Mouse (Mus musculus) hindbrain, embryonic 11.5 days (tissue): Measurements from ENCODE around the gene Hoxa11. TPM values are rescaled to one million over a fixed set of nuclear protein-coding genes. Genes with fewer than 3 reads are reported as not detected.

Source experiments
- ATAC-seq: fragments of 200-750 bp; cut with Nextera tagmentation; 2 replicates; pipeline ENCODE4 v1.8.0; 2017; ENCODE audit warnings: mild to moderate bottlenecking, moderate TSS enrichment, moderate library complexity; ENCODE audit not compliant: low FRiP score
- DNase-seq: peaks from one replicate; pipeline ENCODE4 v3.0.0-alpha.2; 2015; ENCODE audit warnings: low spot score
- H3K27ac ChIP-seq: fragments of 300-500 bp; sonication (generic); 2 replicates; pipeline ENCODE4 v1.5.1; 2014; ENCODE audit warnings: mild to moderate bottlenecking, low read depth, low read length
- H3K27me3 ChIP-seq: fragments of 300-500 bp; sonication (generic); 2 replicates; pipeline ENCODE4 v1.6.1; 2014; ENCODE audit warnings: mild to moderate bottlenecking, low read length, moderate library complexity, mixed read lengths; ENCODE audit not compliant: control insufficient read depth, insufficient read depth
- H3K36me3 ChIP-seq: fragments of 300-500 bp; sonication (generic); 2 replicates; pipeline ENCODE4 v1.6.1; 2014; ENCODE audit warnings: mild to moderate bottlenecking, low read length, moderate library complexity, mixed read lengths; ENCODE audit not compliant: control insufficient read depth, insufficient read depth
- H3K4me1 ChIP-seq: fragments of 300-500 bp; sonication (generic); replicated peaks from 2 replicates; pipeline ENCODE4 v1.6.1; 2014; ENCODE audit warnings: low read length, mixed read lengths; ENCODE audit not compliant: control insufficient read depth, insufficient read depth
- H3K4me2 ChIP-seq: fragments of 300-500 bp; sonication (generic); replicated peaks from 2 replicates; pipeline ENCODE4 v1.6.1; 2014; ENCODE audit warnings: mild to moderate bottlenecking, low read depth, low read length
- H3K4me3 ChIP-seq: fragments of 300-500 bp; sonication (generic); 2 replicates; pipeline ENCODE4 v1.5.1; 2014; ENCODE audit warnings: low read depth, low read length
- H3K9ac ChIP-seq: fragments of 300-500 bp; sonication (generic); 2 replicates; pipeline ENCODE4 v1.6.1; 2014; ENCODE audit warnings: low read depth, low read length
- H3K9me3 ChIP-seq: fragments of 300-500 bp; sonication (generic); 2 replicates; pipeline ENCODE4 v1.6.1; 2016; ENCODE audit warnings: low read length; ENCODE audit not compliant: control insufficient read depth
- WGBS: fragments of 180-500 bp; shearing (Covaris S2); extraction: QIAGEN DNeasy Blood & Tissue Kit; methylation state at CpG from one replicate; pipeline ENCODE4 v1.1.7; 2014; 5-methylcytosine and 5-hydroxymethylcytosine counted together
- polyA plus RNA-seq: library from polyadenylated mRNA; unstranded; fragments of >200 nt; fragmentation: Nextera tagmentation; extraction: Ambion mirVana; gene quantifications from 2 replicates; pipeline ENCODE4 v1.2.1, GENCODE M21; 2014

Gene Hoxa11
- polyA plus RNA-seq, 1 experiment from 2014 or later: not detected

GRCm38 (mm10) chr6:52275563-52276280 is 30.1 kb upstream of the Hoxa11 start:
- ATAC-seq (no peak), DNase-seq (peak; percentile 39)
- 5% methylated on average over 8 of the region's 8 CpGs for WGBS
- peaks cover 73% of the 10 kb centered on the region for H3K27me3 ChIP-seq
- H3K4me3 ChIP-seq: no peak overlapping the region
- H3K36me3 ChIP-seq: no peaks in the 10 kb centered on the region
- H3K9me3 ChIP-seq: no peaks in the 10 kb centered on the region
- no peak overlapping the region for H3K9ac ChIP-seq
- H3K27ac ChIP-seq: no peak overlapping the region
- no peaks in the 10 kb centered on the region for H3K4me1 ChIP-seq
- no peak overlapping the region for H3K4me2 ChIP-seq

- 1% methylated on average over 11 of the region's 11 CpGs for whole genome bisulfite sequencing
- DNase-seq: no peak
These were observed 29.0 kb upstream of the Hoxa11 start for GRCm38 (mm10) chr6:52274576-52274975.

GRCm38 (mm10) chr6:52273656-52274280 is 28.2 kb upstream of the Hoxa11 start:
- Histone ChIP-seq H3K27ac (no peak overlapping the region), H3K4me1 (no peaks in the 10 kb centered on the region), H3K9me3 (no peaks in the 10 kb centered on the region), H3K4me2 (no peak overlapping the region), H3K9ac (no peak overlapping the region), H3K36me3 (no peaks in the 10 kb centered on the region), H3K4me3 (no peak overlapping the region), H3K27me3 (peaks cover 89% of the 10 kb centered on the region)
- ATAC-seq: no peak
- under 1% methylated on average over 22 of the region's 22 CpGs for WGBS
- peak; percentile 55 for DNase-seq

More at GRCm38 (mm10) chr6:52274576-52274975, 29.0 kb upstream of the Hoxa11 start:
- H3K9me3 ChIP-seq: no peaks in the 10 kb centered on the region
- no peak overlapping the region for H3K9ac ChIP-seq
- no peak overlapping the region for H3K4me3 ChIP-seq
- H3K27ac ChIP-seq: no peak overlapping the region
- H3K4me1 ChIP-seq: no peaks in the 10 kb centered on the region
- H3K36me3 ChIP-seq: no peaks in the 10 kb centered on the region
- no peak for ATAC-seq
- H3K4me2 ChIP-seq: no peak overlapping the region
- peaks cover 81% of the 10 kb centered on the region for H3K27me3 ChIP-seq

- ATAC-seq: no peak
- no peaks in the 10 kb centered on the region for H3K9me3 ChIP-seq
- H3K36me3 ChIP-seq: no peaks in the 10 kb centered on the region
- DNase-seq: peak; percentile 53
- no peaks in the 10 kb centered on the region for H3K4me1 ChIP-seq
- WGBS: 2% methylated on average over 22 of the region's 22 CpGs
- no peak overlapping the region for H3K27ac ChIP-seq
- H3K27me3 ChIP-seq: peaks cover 95% of the 10 kb centered on the region
- H3K9ac ChIP-seq: no peak overlapping the region
- no peak overlapping the region for H3K4me3 ChIP-seq
- no peak overlapping the region for H3K4me2 ChIP-seq
These were observed 27.4 kb upstream of the Hoxa11 start for GRCm38 (mm10) chr6:52272766-52273655.

- no peak for ATAC-seq
- DNase-seq: peak; percentile 84
These were observed 25.2 kb upstream of the Hoxa11 start for GRCm38 (mm10) chr6:52270494-52271480.

GRCm38 (mm10) chr6:52268756-52269155 is 23.1 kb upstream of the Hoxa11 start:
- no peak overlapping the region for H3K4me2 ChIP-seq
- peaks cover 93% of the 10 kb centered on the region for H3K27me3 ChIP-seq
- WGBS: 2% methylated on average over 3 of the region's 3 CpGs
- no peak overlapping the region for H3K9ac ChIP-seq
- no peak overlapping the region for H3K4me3 ChIP-seq
- no peaks in the 10 kb centered on the region for H3K9me3 ChIP-seq
- H3K36me3 ChIP-seq: no peaks in the 10 kb centered on the region
- ATAC-seq (no peak), DNase-seq (peak; percentile 45)
- H3K27ac ChIP-seq: no peak overlapping the region
- no peaks in the 10 kb centered on the region for H3K4me1 ChIP-seq

More at GRCm38 (mm10) chr6:52270494-52271480, 25.2 kb upstream of the Hoxa11 start:
- 5% methylated on average over 23 of the region's 23 CpGs for WGBS
- Histone ChIP-seq H3K4me3 (no peak overlapping the region), H3K9me3 (no peaks in the 10 kb centered on the region), H3K4me2 (no peak overlapping the region), H3K9ac (no peak overlapping the region), H3K27me3 (peaks cover 93% of the 10 kb centered on the region), H3K27ac (no peak overlapping the region), H3K4me1 (no peaks in the 10 kb centered on the region), H3K36me3 (no peaks in the 10 kb centered on the region)

- Histone ChIP-seq H3K4me1 (no peaks in the 10 kb centered on the region), H3K9me3 (no peaks in the 10 kb centered on the region), H3K27ac (no peak overlapping the region), H3K27me3 (peaks cover 94% of the 10 kb centered on the region), H3K4me2 (no peak overlapping the region), H3K9ac (no peak overlapping the region), H3K4me3 (no peak overlapping the region), H3K36me3 (no peaks in the 10 kb centered on the region)
- no peak for ATAC-seq
- peak; percentile 43 for DNase-seq
- WGBS: 1% methylated on average over 7 of the region's 7 CpGs
These were observed 22.7 kb upstream of the Hoxa11 start for GRCm38 (mm10) chr6:52268341-52268740.

GRCm38 (mm10) chr6:52267691-52268090 is 22.1 kb upstream of the Hoxa11 start:
- Histone ChIP-seq H3K36me3 (no peaks in the 10 kb centered on the region), H3K27ac (no peak overlapping the region), H3K4me3 (no peak overlapping the region), H3K4me2 (no peak overlapping the region), H3K4me1 (no peaks in the 10 kb centered on the region), H3K9ac (no peak overlapping the region), H3K9me3 (no peaks in the 10 kb centered on the region), H3K27me3 (peaks cover 95% of the 10 kb centered on the region)
- ATAC-seq (no peak), DNase-seq (no peak)
- WGBS: 3% methylated on average over 3 of the region's 3 CpGs
